Mouse (Mus musculus): ENCODE measurements around the gene Sco1.

DNA sequence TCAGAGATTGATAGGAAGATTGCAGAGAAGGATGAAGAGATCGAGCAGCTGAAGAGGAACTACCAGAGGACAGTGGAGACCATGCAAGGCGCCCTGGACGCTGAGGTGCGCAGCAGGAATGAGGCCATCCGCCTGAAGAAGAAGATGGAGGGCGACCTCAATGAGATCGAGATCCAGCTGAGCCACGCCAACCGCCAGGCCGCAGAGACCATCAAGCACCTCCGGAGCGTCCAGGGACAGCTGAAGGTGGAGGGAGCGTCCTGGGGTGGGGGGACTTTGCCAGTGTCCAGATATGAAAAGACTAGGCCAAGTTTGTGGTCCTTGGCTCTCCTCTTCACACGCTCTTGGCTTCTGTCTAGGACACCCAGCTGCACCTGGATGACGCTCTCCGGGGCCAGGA is 46.8 kb downstream of the Sco1 start:
- TF ChIP-seq TAL1 (IDR thresholded peaks at IDR 0.05; ENCODE audit: low read length) (no peak), GATA1 (IDR thresholded peaks at IDR 0.05; ENCODE audit: low read length) (no peak)

Data from erythroblast, embryonic 14.5 days (primary cell).